In genomic region chr11:84060635-84061034, GRCm38 (mm10) we compare ENCODE assay signal across 20 mouse cellular contexts. TPM values are rescaled to one million over a fixed set of nuclear protein-coding genes. Genes with fewer than 3 reads are reported as not detected.
"Had no signal": no experiment of that assay in that cellular context is flagged by ENCODE, and none has a peak within 500 bp of the region (broad histone marks: within the 10 kb centered on the region; RNA-seq: fewer than 3 reads in every experiment).

No protein-coding gene starts in this region.

- H3K36me3 ChIP-seq: midbrain, embryonic 12.5 days; neural tube, embryonic 13.5 days; neural tube, embryonic 15.5 days; stomach, embryonic 15.5 days had no signal

- H3K4me3 ChIP-seq: megakaryocyte, embryonic 14.5 days; midbrain, embryonic 12.5 days; myocyte; neural tube, embryonic 13.5 days; neural tube, embryonic 15.5 days; stomach, embryonic 15.5 days had no signal

- H3K4me2 ChIP-seq: lung, embryonic 14.5 days; midbrain, embryonic 12.5 days; neural tube, embryonic 13.5 days; neural tube, embryonic 15.5 days; stomach, embryonic 15.5 days had no signal

- ATAC-seq: midbrain, embryonic 16.5 days had no signal

- H3K4me1 ChIP-seq: midbrain, embryonic 12.5 days; stomach, embryonic 15.5 days had no signal

- H3K27me3 ChIP-seq: stomach, embryonic 15.5 days had no signal

- H3K9ac ChIP-seq: liver, embryonic 14.5 days; lung, embryonic 14.5 days; midbrain, embryonic 12.5 days; neural tube, embryonic 13.5 days; neural tube, embryonic 15.5 days; stomach, embryonic 15.5 days had no signal

- DNase-seq: lung, adult 18-20 months; lung, embryonic 14.5 days; lung, postnatal 14 days; lung, postnatal 36 days; midbrain, embryonic 14.5 days; right cerebral cortex, postnatal 14 days; thymus, adult 2 months; thymus, postnatal 25 days; thymus, postnatal 4 days had no signal

- H3K27ac ChIP-seq: liver, embryonic 14.5 days; macrophage; midbrain, embryonic 12.5 days; neural tube, embryonic 13.5 days; neural tube, embryonic 15.5 days; stomach, embryonic 15.5 days; stomach, postnatal 0 days had no signal

- H3K9me3 ChIP-seq: midbrain, embryonic 12.5 days; neural tube, embryonic 13.5 days; stomach, embryonic 15.5 days had no signal

RNA-seq across cellular contexts. Expression of gene Dusp14, which starts 8.4 kb away (rescaled TPM):
- total RNA-seq: megakaryocyte progenitor cell, adult 5-6 weeks had no signal
